Mouse (Mus musculus): ENCODE measurements around the gene Slc24a3.

GRCm38 (mm10) chr2:145655373-145655960 is 487.9 kb downstream of the Slc24a3 start:
- TF ChIP-seq CTCF (IDR thresholded peaks at IDR 0.05; ENCODE audit: insufficient read depth, low read depth, low read length) (no peak), POLR2A (IDR thresholded peaks at IDR 0.05; ENCODE audit: insufficient read depth, low read depth, low read length) (no peak)
